Mouse (Mus musculus): ENCODE results near the gene Fchsd2. TPM values are rescaled to one million over a fixed set of nuclear protein-coding genes. Genes with fewer than 3 reads are reported as not detected.

Gene Fchsd2
- polyA plus RNA-seq, 1 experiment from 2014 or later, result 50.5 TPM

DNA sequence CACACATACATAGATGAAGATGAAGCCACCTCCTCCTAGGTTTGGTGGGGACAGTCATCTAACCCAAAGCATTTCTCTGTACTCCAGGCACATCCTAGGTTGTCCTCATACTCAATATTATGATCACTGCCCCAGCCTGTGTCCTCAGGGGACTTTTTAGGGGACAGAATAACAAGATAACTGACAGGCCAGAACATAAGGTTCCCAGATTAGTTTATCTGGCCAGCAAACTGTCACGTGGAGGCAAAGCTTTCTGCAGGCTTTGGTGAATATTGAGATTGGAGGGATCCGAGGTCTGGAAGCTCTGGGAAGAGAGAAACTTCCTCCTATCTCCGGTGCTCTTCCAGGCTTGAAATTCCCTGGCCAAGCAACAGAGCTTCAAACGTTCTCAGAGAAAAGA, 6.9 kb upstream of the Fchsd2 start:
- Histone ChIP-seq H3K9me3 (ENCODE audit: control insufficient read depth, low read length) (no peaks in the 10 kb centered on the region), H3K4me2 (ENCODE audit: low read length) (no peak overlapping the region), H3K36me3 (ENCODE audit: control insufficient read depth, insufficient read depth, low read length) (no peaks in the 10 kb centered on the region), H3K4me1 (ENCODE audit: control insufficient read depth, insufficient read depth, low read length) (no peaks in the 10 kb centered on the region), H3K4me3 (replicated peaks; ENCODE audit: low read depth, low read length) (no peak overlapping the region), H3K9ac (replicated peaks; ENCODE audit: low read length) (no peak overlapping the region), H3K27ac (replicated peaks; ENCODE audit: low read depth, low read length) (no peak overlapping the region), H3K27me3 (ENCODE audit: control insufficient read depth, insufficient read depth, low read length) (no peaks in the 10 kb centered on the region)
- DNase-seq (no peak), ATAC-seq (ENCODE audit: low FRiP score, low TSS enrichment) (no peak)
- WGBS, result 68% methylated on average over 4 of the region's 4 CpGs

DNA sequence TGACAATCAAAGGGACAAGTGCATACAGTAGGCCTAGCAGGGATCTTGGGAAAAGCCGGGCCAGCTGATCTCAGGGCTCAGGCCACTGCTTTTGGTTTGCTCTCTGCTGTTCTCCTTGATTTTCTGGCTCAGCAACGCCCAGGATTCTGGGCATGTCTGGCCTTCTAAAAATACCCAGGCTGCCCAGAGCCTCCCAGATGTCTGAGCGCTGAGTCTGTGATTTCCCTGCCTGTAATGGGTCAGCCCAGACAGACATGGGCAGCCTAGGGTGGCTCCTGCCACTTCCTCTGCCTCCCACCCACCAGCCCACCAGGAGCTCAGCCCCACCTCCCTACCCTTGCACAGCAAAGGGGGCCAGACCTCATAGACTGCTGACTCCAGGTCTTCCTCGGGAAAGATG, 4.0 kb upstream of the Fchsd2 start:
- Histone ChIP-seq H3K27me3 (ENCODE audit: control insufficient read depth, insufficient read depth, low read length) (no peaks in the 10 kb centered on the region), H3K9me3 (ENCODE audit: control insufficient read depth, low read length) (no peaks in the 10 kb centered on the region), H3K36me3 (ENCODE audit: control insufficient read depth, insufficient read depth, low read length) (no peaks in the 10 kb centered on the region), H3K9ac (replicated peaks; ENCODE audit: low read length) (no peak overlapping the region), H3K4me3 (replicated peaks; ENCODE audit: low read depth, low read length) (no peak overlapping the region), H3K4me2 (ENCODE audit: low read length) (no peak overlapping the region), H3K27ac (replicated peaks; ENCODE audit: low read depth, low read length) (no peak overlapping the region), H3K4me1 (ENCODE audit: control insufficient read depth, insufficient read depth, low read length) (no peaks in the 10 kb centered on the region)
- ATAC-seq (ENCODE audit: low FRiP score, low TSS enrichment) (no peak), DNase-seq (no peak)
- 69% methylated on average over 4 of the region's 4 CpGs for WGBS

DNA sequence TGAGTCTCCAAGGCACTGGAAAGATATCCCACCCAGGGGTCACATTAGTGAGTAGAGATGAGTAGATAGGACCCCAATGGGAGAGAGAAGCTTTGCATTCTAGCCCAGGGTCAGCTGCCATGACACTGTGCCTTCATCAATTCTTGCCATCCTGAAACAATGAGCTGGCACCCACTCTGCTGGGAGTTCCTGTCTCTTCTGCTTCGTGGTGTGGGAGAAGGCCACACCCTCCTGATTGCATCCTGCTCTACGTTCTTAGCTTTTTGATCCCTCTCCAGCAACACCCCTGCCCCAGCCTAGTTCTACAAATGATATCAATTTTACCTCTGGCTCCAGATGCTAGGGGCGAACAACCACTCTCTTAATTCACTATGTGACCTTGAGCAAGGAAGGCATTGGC, 3.4 kb upstream of the Fchsd2 start:
- H3K36me3 ChIP-seq (ENCODE audit: control insufficient read depth, insufficient read depth, low read length), result no peaks in the 10 kb centered on the region
- no peaks in the 10 kb centered on the region for H3K4me1 ChIP-seq (ENCODE audit: control insufficient read depth, insufficient read depth, low read length)
- H3K27me3 ChIP-seq (ENCODE audit: control insufficient read depth, insufficient read depth, low read length), result no peaks in the 10 kb centered on the region
- no peak overlapping the region for H3K4me2 ChIP-seq (ENCODE audit: low read length)
- no peak overlapping the region for H3K27ac ChIP-seq (replicated peaks; ENCODE audit: low read depth, low read length)
- H3K4me3 ChIP-seq (replicated peaks; ENCODE audit: low read depth, low read length), result no peak overlapping the region
- no peaks in the 10 kb centered on the region for H3K9me3 ChIP-seq (ENCODE audit: control insufficient read depth, low read length)
- DNase-seq (no peak), ATAC-seq (ENCODE audit: low FRiP score, low TSS enrichment) (no peak)
- 85% methylated on average over 3 of the region's 3 CpGs for WGBS
- no peak overlapping the region for H3K9ac ChIP-seq (replicated peaks; ENCODE audit: low read length)

DNA sequence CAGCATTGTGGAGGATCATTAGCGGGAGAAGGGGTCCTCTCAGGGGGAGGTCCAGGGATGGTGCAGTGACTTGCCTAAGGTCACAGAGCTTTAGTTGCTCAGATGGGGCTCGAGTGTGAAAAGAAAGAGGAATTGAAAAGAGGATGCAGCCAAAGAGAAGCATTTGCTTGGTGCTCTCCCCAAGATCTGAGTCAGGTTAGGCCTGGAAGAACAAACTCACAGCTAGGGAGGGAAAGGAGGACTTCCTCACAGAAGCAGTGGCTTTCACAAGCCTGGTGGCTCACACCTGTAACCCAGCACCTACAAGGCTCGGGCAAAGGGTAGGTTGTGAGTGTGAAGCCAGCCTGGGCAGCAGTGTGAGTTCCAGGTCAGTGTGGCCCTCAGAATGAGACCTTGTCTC, 568 bp downstream of the Fchsd2 start:
- WGBS, result 74% methylated on average over 3 of the region's 3 CpGs
- ATAC-seq (ENCODE audit: low FRiP score, low TSS enrichment) (no peak), DNase-seq (no peak)
- no peak overlapping the region for H3K9ac ChIP-seq (replicated peaks; ENCODE audit: low read length)
- no peak overlapping the region for H3K27ac ChIP-seq (replicated peaks; ENCODE audit: low read depth, low read length)
- H3K4me2 ChIP-seq (ENCODE audit: low read length), result no peak overlapping the region
- H3K4me1 ChIP-seq (ENCODE audit: control insufficient read depth, insufficient read depth, low read length), result no peaks in the 10 kb centered on the region
- H3K9me3 ChIP-seq (ENCODE audit: control insufficient read depth, low read length), result no peaks in the 10 kb centered on the region
- no peaks in the 10 kb centered on the region for H3K27me3 ChIP-seq (ENCODE audit: control insufficient read depth, insufficient read depth, low read length)
- H3K36me3 ChIP-seq (ENCODE audit: control insufficient read depth, insufficient read depth, low read length), result no peaks in the 10 kb centered on the region
- no peak overlapping the region for H3K4me3 ChIP-seq (replicated peaks; ENCODE audit: low read depth, low read length)

DNA sequence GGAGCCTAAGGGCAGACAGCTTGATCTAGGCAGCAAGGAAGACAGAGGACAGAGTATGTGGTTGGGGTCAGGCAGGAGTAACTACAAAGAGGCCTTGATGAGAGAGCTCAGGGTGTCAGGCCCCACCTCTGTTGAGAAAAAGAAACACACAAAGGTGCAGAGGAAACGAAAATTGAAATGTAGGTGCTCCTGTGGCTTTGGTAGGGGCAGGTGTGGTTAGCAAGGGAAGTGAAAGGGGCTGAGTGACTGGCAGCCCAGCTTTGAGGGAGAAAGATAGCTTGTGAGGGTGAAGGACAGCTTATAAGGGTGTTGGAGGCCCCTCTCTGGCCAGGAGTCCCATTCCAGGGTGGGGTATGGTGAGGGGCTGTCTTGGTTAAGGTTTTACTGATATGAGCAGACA, 2.1 kb downstream of the Fchsd2 start:
- WGBS, result 74% methylated on average over 1 of the region's 1 CpGs

DNA sequence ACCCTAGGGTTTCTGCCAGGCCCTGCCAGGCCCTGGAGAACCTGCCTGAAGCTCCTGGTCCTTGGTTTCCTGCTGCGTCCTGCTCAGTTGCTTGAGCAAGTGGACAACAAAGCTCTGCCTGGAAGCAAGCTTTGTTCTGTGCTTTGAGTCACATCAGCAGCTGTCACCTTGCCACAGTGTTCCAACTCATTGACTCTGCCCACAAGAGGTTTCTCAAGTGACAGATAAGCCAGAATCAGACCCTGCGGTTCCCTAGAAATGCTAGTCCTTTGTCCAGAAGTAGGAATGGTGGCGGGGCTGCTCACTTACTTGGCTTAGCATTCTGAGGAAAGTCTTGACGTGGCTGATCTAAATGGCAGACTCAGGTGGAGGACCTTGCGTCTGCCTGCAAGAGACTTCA, 2.9 kb downstream of the Fchsd2 start:
- no peak overlapping the region for H3K4me3 ChIP-seq (replicated peaks; ENCODE audit: low read depth, low read length)
- ATAC-seq (ENCODE audit: low FRiP score, low TSS enrichment) (no peak), DNase-seq (no peak)
- H3K36me3 ChIP-seq (ENCODE audit: control insufficient read depth, insufficient read depth, low read length), result no peaks in the 10 kb centered on the region
- H3K4me2 ChIP-seq (ENCODE audit: low read length), result no peak overlapping the region
- no peaks in the 10 kb centered on the region for H3K4me1 ChIP-seq (ENCODE audit: control insufficient read depth, insufficient read depth, low read length)
- no peak overlapping the region for H3K9ac ChIP-seq (replicated peaks; ENCODE audit: low read length)
- WGBS, result 61% methylated on average over 5 of the region's 5 CpGs
- no peaks in the 10 kb centered on the region for H3K9me3 ChIP-seq (ENCODE audit: control insufficient read depth, low read length)
- no peaks in the 10 kb centered on the region for H3K27me3 ChIP-seq (ENCODE audit: control insufficient read depth, insufficient read depth, low read length)
- H3K27ac ChIP-seq (replicated peaks; ENCODE audit: low read depth, low read length), result no peak overlapping the region

More for the DNA sequence above, 2.1 kb downstream of the Fchsd2 start:
- Histone ChIP-seq H3K4me2 (ENCODE audit: low read length) (no peak overlapping the region), H3K36me3 (ENCODE audit: control insufficient read depth, insufficient read depth, low read length) (no peaks in the 10 kb centered on the region), H3K9ac (replicated peaks; ENCODE audit: low read length) (no peak overlapping the region), H3K9me3 (ENCODE audit: control insufficient read depth, low read length) (no peaks in the 10 kb centered on the region), H3K4me3 (replicated peaks; ENCODE audit: low read depth, low read length) (no peak overlapping the region), H3K27ac (replicated peaks; ENCODE audit: low read depth, low read length) (no peak overlapping the region), H3K27me3 (ENCODE audit: control insufficient read depth, insufficient read depth, low read length) (no peaks in the 10 kb centered on the region), H3K4me1 (ENCODE audit: control insufficient read depth, insufficient read depth, low read length) (no peaks in the 10 kb centered on the region)
- no peak for ATAC-seq (ENCODE audit: low FRiP score, low TSS enrichment)
- DNase-seq, result no peak

DNA sequence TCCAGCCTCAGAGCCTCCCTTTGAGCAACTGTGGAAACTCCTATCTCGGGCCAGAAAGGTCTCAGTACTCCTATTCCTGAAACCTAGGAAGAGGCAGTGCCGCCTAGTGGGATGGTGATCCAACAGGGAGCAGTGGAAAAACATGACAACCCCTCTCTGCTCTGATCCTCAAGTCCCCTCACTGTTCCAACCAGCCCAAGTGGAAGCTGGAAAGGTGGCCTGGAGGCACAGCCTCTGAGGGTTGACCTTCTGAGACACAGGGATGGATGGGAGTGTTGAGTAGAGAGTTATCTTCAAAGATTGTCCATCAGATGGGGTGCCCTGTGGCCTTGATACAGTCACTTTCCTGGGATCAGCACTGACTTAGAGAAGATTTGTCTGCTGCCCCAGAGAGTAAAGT, 3.9 kb downstream of the Fchsd2 start:
- ATAC-seq (ENCODE audit: low FRiP score, low TSS enrichment) (no peak), DNase-seq (no peak)
- 91% methylated on average over 2 of the region's 2 CpGs for WGBS
- no peak overlapping the region for H3K4me2 ChIP-seq (ENCODE audit: low read length)
- H3K9me3 ChIP-seq (ENCODE audit: control insufficient read depth, low read length), result no peaks in the 10 kb centered on the region
- no peak overlapping the region for H3K27ac ChIP-seq (replicated peaks; ENCODE audit: low read depth, low read length)
- H3K36me3 ChIP-seq (ENCODE audit: control insufficient read depth, insufficient read depth, low read length), result no peaks in the 10 kb centered on the region
- no peak overlapping the region for H3K9ac ChIP-seq (replicated peaks; ENCODE audit: low read length)
- H3K27me3 ChIP-seq (ENCODE audit: control insufficient read depth, insufficient read depth, low read length), result no peaks in the 10 kb centered on the region
- H3K4me1 ChIP-seq (ENCODE audit: control insufficient read depth, insufficient read depth, low read length), result no peaks in the 10 kb centered on the region
- no peak overlapping the region for H3K4me3 ChIP-seq (replicated peaks; ENCODE audit: low read depth, low read length)

DNA sequence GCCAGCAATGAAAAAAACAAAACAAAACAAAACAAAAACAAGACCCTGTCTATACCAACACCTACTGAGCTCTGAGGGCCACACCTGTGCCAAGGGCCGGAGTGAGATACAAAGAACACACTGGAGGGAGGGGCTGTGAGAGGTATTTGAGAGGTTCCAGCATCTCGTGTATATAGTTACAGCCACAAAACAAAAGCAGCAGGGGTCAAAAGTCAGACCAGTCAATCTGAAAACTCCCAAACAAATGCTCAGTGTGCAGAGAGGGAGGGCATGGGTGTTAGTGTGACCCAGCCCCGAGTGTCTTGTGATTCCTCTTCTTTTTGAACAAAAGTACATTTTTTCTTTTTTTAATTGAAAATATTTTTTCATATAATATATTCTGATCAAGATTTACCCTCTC, 4.4 kb downstream of the Fchsd2 start:
- Histone ChIP-seq H3K9me3 (ENCODE audit: control insufficient read depth, low read length) (no peaks in the 10 kb centered on the region), H3K4me3 (replicated peaks; ENCODE audit: low read depth, low read length) (no peak overlapping the region), H3K27me3 (ENCODE audit: control insufficient read depth, insufficient read depth, low read length) (no peaks in the 10 kb centered on the region), H3K4me2 (ENCODE audit: low read length) (no peak overlapping the region), H3K9ac (replicated peaks; ENCODE audit: low read length) (no peak overlapping the region), H3K27ac (replicated peaks; ENCODE audit: low read depth, low read length) (no peak overlapping the region), H3K36me3 (ENCODE audit: control insufficient read depth, insufficient read depth, low read length) (no peaks in the 10 kb centered on the region), H3K4me1 (ENCODE audit: control insufficient read depth, insufficient read depth, low read length) (no peaks in the 10 kb centered on the region)
- DNase-seq (no peak), ATAC-seq (ENCODE audit: low FRiP score, low TSS enrichment) (no peak)
- WGBS, result 58% methylated on average over 3 of the region's 3 CpGs

DNA sequence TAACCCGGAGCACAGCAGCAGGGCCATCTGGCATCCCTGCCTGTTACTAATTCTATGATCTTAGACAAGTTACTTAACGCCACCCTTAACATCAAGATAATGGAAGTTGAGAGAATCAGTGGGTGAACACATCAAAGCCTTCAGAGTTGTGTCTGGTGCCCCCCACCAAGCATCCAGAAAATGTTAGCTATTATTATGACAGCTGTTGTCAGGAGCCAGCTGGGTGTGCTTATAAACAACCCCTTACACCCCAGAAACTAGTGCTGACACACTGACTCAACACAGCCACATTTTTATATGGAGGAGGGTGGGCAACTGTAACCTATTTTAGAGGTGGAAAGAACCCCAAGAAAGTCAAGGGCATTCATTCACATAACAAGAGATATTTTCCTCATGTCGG, 7.3 kb downstream of the Fchsd2 start:
- Histone ChIP-seq H3K36me3 (ENCODE audit: control insufficient read depth, insufficient read depth, low read length) (no peaks in the 10 kb centered on the region), H3K4me3 (replicated peaks; ENCODE audit: low read depth, low read length) (no peak overlapping the region), H3K27me3 (ENCODE audit: control insufficient read depth, insufficient read depth, low read length) (no peaks in the 10 kb centered on the region), H3K9me3 (ENCODE audit: control insufficient read depth, low read length) (no peaks in the 10 kb centered on the region), H3K27ac (replicated peaks; ENCODE audit: low read depth, low read length) (no peak overlapping the region), H3K9ac (replicated peaks; ENCODE audit: low read length) (no peak overlapping the region), H3K4me2 (ENCODE audit: low read length) (no peak overlapping the region), H3K4me1 (ENCODE audit: control insufficient read depth, insufficient read depth, low read length) (no peaks in the 10 kb centered on the region)
- DNase-seq (no peak), ATAC-seq (ENCODE audit: low FRiP score, low TSS enrichment) (no peak)
- WGBS, result 75% methylated on average over 3 of the region's 3 CpGs
